10 mouse cellular contexts compared by ENCODE assay signal in the genomic region with DNA sequence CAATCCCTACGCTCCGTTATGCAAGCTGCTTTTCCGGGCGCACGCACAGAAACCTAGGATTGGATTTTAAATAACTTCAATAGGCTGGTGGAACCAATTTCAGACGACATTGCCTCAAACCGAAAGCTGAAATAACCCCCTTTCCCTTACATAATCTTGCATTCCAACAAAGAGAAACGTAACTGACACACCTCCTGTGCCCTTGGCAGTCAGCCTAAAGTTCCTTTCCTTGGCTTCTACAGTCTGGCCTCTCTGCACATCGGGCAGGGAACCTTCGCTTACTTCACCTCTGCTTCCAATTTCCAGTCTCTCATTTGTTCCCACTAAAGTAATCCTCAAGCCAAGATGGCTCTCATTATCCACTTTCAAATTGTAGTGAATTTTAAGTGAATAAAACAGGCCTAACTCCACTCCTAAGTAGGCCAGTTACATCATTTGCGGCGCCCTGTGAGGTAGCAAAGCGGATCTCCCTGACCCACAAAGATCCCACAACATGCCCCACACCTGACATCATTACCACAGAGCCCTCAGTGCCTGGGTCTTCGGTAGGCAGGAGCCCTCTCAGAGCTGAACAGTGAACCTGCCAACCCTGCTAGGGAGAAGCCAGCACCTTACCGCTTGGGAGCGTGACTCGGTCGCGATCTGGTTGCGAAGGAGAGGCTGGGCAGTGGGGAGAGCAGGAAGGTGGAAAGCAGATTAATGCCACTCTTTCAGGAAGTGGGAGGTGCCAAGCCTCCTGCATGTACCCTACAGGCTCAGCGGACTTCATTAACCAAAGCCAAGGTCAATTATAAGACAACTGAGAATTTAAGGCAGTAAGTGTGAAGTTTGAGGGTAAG.
DNase-seq lines count a peak whose midpoint lies in the region; ATAC-seq and TF ChIP-seq lines count a peak whose summit lies in the region.
"Had no signal": no experiment of that assay in that cellular context is flagged by ENCODE, and none has a peak within 500 bp of the region (broad histone marks: within the 10 kb centered on the region; RNA-seq: fewer than 3 reads in every experiment).

No protein-coding gene starts in this region.

- TF ChIP-seq CTCF in brain, embryonic 14.5 days (IDR thresholded peaks at IDR 0.05; ENCODE audit: borderline replicate concordance, extremely low read depth, insufficient read depth, insufficient read length) = no peak
- TF ChIP-seq CTCF in liver, postnatal 0 days (IDR thresholded peaks at IDR 0.05; ENCODE audit: low read depth) = no peak

- WGBS in liver, postnatal 0 days (ENCODE audit: insufficient replicate concordance) = 76% methylated on average over 21 of the region's 21 CpGs
- 87% methylated on average over 21 of the region's 21 CpGs for WGBS in intestine, embryonic 15.5 days

- peak; percentile 65 to 82 for ATAC-seq in hematopoietic stem cell, adult 5-6 weeks (replicated peaks in 1 of 2; ENCODE audit: insufficient read depth in 1 of 2, low FRiP score in 2 of 2, low TSS enrichment in 1 of 2, low read depth in 1 of 2, poor library complexity in 2 of 2, severe bottlenecking in 2 of 2)
- peak; percentile 63 for ATAC-seq in megakaryocyte, adult 5-6 weeks (ENCODE audit: poor library complexity, severe bottlenecking)
- ATAC-seq in liver, postnatal 0 days = no peak
- ATAC-seq in intestine, embryonic 15.5 days = no peak

- no peak for TF ChIP-seq EP300 in liver, postnatal 0 days (IDR thresholded peaks at IDR 0.05; ENCODE audit: low read depth)

- H3K4me3 ChIP-seq in liver, postnatal 0 days (ENCODE audit: low read depth, low read length) = no peak overlapping the region
- no peak overlapping the region for H3K4me3 ChIP-seq in intestine, embryonic 15.5 days (replicated peaks)
- H3K4me3 ChIP-seq: erythroblast, embryonic 14.5 days; midbrain, embryonic 12.5 days had no signal

- TF ChIP-seq POLR2A in brain, embryonic 14.5 days (IDR thresholded peaks at IDR 0.05; ENCODE audit: borderline replicate concordance, extremely low read depth, insufficient read depth, insufficient read length, poor library complexity, severe bottlenecking) = no peak

- peak; percentile 48 for DNase-seq in heart, adult 8-10 months (ENCODE audit: low spot score)
- DNase-seq in heart, postnatal 14 days = no peak
- peak; percentile 49 for DNase-seq in brain, embryonic 14.5 days (ENCODE audit: low read depth)
- DNase-seq in testis, postnatal 10 days (ENCODE audit: low spot score) = no peak
- DNase-seq in liver, postnatal 0 days = no peak

- no peaks in the 10 kb centered on the region for H3K4me1 ChIP-seq in liver, postnatal 0 days (ENCODE audit: insufficient read depth)
- no peaks in the 10 kb centered on the region; the same call in 1 of the 2 replicates for H3K4me1 ChIP-seq in intestine, embryonic 15.5 days (replicated peaks)

- no peaks in the 10 kb centered on the region for H3K27me3 ChIP-seq in liver, postnatal 0 days (ENCODE audit: insufficient read depth, low read length)
- H3K27me3 ChIP-seq in intestine, embryonic 15.5 days (replicated peaks) = no peaks in the 10 kb centered on the region

- no peak overlapping the region for H3K27ac ChIP-seq in liver, postnatal 0 days (ENCODE audit: low read depth)
- H3K27ac ChIP-seq in intestine, embryonic 15.5 days = no peak overlapping the region
- H3K27ac ChIP-seq: midbrain, embryonic 12.5 days had no signal

- H3K9ac ChIP-seq in liver, postnatal 0 days (replicated peaks) = no peak overlapping the region
- H3K9ac ChIP-seq in intestine, embryonic 15.5 days = no peak overlapping the region
- H3K9ac ChIP-seq: midbrain, embryonic 12.5 days had no signal

- H3K36me3 ChIP-seq in liver, postnatal 0 days (replicated peaks; ENCODE audit: insufficient read depth, low read length) = no peaks in the 10 kb centered on the region
- no peaks in the 10 kb centered on the region for H3K36me3 ChIP-seq in intestine, embryonic 15.5 days
- H3K36me3 ChIP-seq: midbrain, embryonic 12.5 days had no signal

- no peak overlapping the region for H3K4me2 ChIP-seq in liver, postnatal 0 days (ENCODE audit: low read depth, low read length)
- no peak overlapping the region for H3K4me2 ChIP-seq in intestine, embryonic 15.5 days (replicated peaks)
- H3K4me2 ChIP-seq: midbrain, embryonic 12.5 days had no signal

- no peaks in the 10 kb centered on the region for H3K9me3 ChIP-seq in liver, postnatal 0 days (ENCODE audit: low read length)
- H3K9me3 ChIP-seq in intestine, embryonic 15.5 days = no peaks in the 10 kb centered on the region
- H3K9me3 ChIP-seq: midbrain, embryonic 12.5 days had no signal

- intact Hi-C loops in heart, postnatal 14 days (cut with DNase I) = no loop called here

Comparison
In these comparisons a context has a peak if more than half of its experiments do, and no peak if none do; other contexts are left out.
1. DNase-seq: peak in heart, adult 8-10 months (single experiment) and brain, embryonic 14.5 days (single experiment); none in heart, postnatal 14 days (0 of 2), testis, postnatal 10 days (single experiment) and liver, postnatal 0 days (single experiment).
2. ATAC-seq: peak in hematopoietic stem cell, adult 5-6 weeks (2 of 2) and megakaryocyte, adult 5-6 weeks (single experiment); none in liver, postnatal 0 days (single experiment) and intestine, embryonic 15.5 days (single experiment).